Mouse (Mus musculus) hindbrain, embryonic 12.5 days (tissue): ENCODE measurements at regions not wholly inside any gene's neighbourhood (a gene's known extent, or its start where the extent isn't known, plus 50 kb on each side); places are given as distances from the start of the nearest gene placed in this dataset.

ENCODE experiments used
- ATAC-seq: fragments of 200-750 bp; cut with Nextera tagmentation; 2 replicates; pipeline ENCODE4 v1.8.0; 2017; ENCODE audit warnings: moderate TSS enrichment; ENCODE audit not compliant: low FRiP score
- H3K27ac ChIP-seq: fragments of 300-500 bp; sonication (generic); 2 replicates; pipeline ENCODE4 v1.5.1; 2016; ENCODE audit warnings: mild to moderate bottlenecking
- H3K27me3 ChIP-seq: fragments of 300-500 bp; sonication (generic); 2 replicates; pipeline ENCODE4 v1.6.1; 2016; ENCODE audit warnings: mild to moderate bottlenecking
- H3K36me3 ChIP-seq: fragments of 300-500 bp; sonication (generic); 2 replicates; pipeline ENCODE4 v1.6.1; 2016; ENCODE audit warnings: mild to moderate bottlenecking
- H3K4me1 ChIP-seq: fragments of 300-500 bp; sonication (generic); 2 replicates; pipeline ENCODE4 v1.6.1; 2016
- H3K4me2 ChIP-seq: fragments of 300-500 bp; sonication (generic); replicated peaks from 2 replicates; pipeline ENCODE4 v1.6.1; 2016; ENCODE audit warnings: mild to moderate bottlenecking
- H3K4me3 ChIP-seq: fragments of 300-500 bp; sonication (generic); 2 replicates; pipeline ENCODE4 v1.5.1; 2016; ENCODE audit warnings: mild to moderate bottlenecking
- H3K9ac ChIP-seq: fragments of 300-500 bp; sonication (generic); 2 replicates; pipeline ENCODE4 v1.6.1; 2016; ENCODE audit warnings: mild to moderate bottlenecking, moderate library complexity
- H3K9me3 ChIP-seq: fragments of 300-500 bp; sonication (generic); replicated peaks from 2 replicates; pipeline ENCODE4 v1.6.1; 2016; ENCODE audit warnings: mild to moderate bottlenecking
- WGBS: fragments of 180-500 bp; shearing (Covaris S2); methylation state at CpG from one replicate; pipeline ENCODE4 v1.1.7; 2016; 5-methylcytosine and 5-hydroxymethylcytosine counted together

GRCm38 (mm10) chr10:44607334-44607851 lies 79.1 kb upstream of the Prdm1 start:
- Histone ChIP-seq H3K4me3 (no peak overlapping the region), H3K4me1 (0 out of 2 replicates have a peak, but pooled peaks cover 3% of the 10 kb centered on the region), H3K4me2 (no peak overlapping the region), H3K27ac (no peak overlapping the region), H3K36me3 (no peaks in the 10 kb centered on the region), H3K9me3 (no peaks in the 10 kb centered on the region), H3K9ac (no peak overlapping the region), H3K27me3 (no peaks in the 10 kb centered on the region)
- WGBS, result 82% methylated on average over 5 of the region's 5 CpGs
- ATAC-seq, result no peak

- 86% methylated on average over 11 of the region's 11 CpGs for WGBS
- no peaks in the 10 kb centered on the region for H3K27me3 ChIP-seq
- no peak for ATAC-seq
- H3K36me3 ChIP-seq, result no peaks in the 10 kb centered on the region
- H3K9ac ChIP-seq, result no peak overlapping the region
- H3K27ac ChIP-seq, result no peak overlapping the region
- H3K4me3 ChIP-seq, result no peak overlapping the region
- H3K4me1 ChIP-seq, result peaks cover 6% of the 10 kb centered on the region; the same call in 1 of the 2 replicates
- H3K9me3 ChIP-seq, result no peaks in the 10 kb centered on the region
- no peak overlapping the region for H3K4me2 ChIP-seq
Measured at GRCm38 (mm10) chr10:44604512-44604911, 76.2 kb upstream of the Prdm1 start.

- Histone ChIP-seq H3K36me3 (no peaks in the 10 kb centered on the region), H3K4me2 (no peak overlapping the region), H3K9ac (no peak overlapping the region), H3K4me1 (peaks cover 6% of the 10 kb centered on the region; the same call in 1 of the 2 replicates), H3K9me3 (no peaks in the 10 kb centered on the region), H3K27me3 (no peaks in the 10 kb centered on the region), H3K4me3 (no peak overlapping the region), H3K27ac (no peak overlapping the region)
- 75% methylated on average over 5 of the region's 5 CpGs for WGBS
- no peak for ATAC-seq
Measured at GRCm38 (mm10) chr10:44603461-44603860, 75.2 kb upstream of the Prdm1 start.

- Histone ChIP-seq H3K4me1 (peaks cover 6% of the 10 kb centered on the region; the same call in 1 of the 2 replicates), H3K4me2 (no peak overlapping the region), H3K9me3 (no peaks in the 10 kb centered on the region), H3K27me3 (no peaks in the 10 kb centered on the region), H3K36me3 (no peaks in the 10 kb centered on the region), H3K4me3 (no peak overlapping the region), H3K27ac (no peak overlapping the region), H3K9ac (no peak overlapping the region)
- no peak for ATAC-seq
- 87% methylated on average over 10 of the region's 10 CpGs for WGBS
Measured at GRCm38 (mm10) chr10:44601550-44601949, 73.2 kb upstream of the Prdm1 start.

- H3K4me2 ChIP-seq, result no peak overlapping the region
- peaks cover 3% of the 10 kb centered on the region; the same call in 1 of the 2 replicates for H3K4me1 ChIP-seq
- no peaks in the 10 kb centered on the region for H3K36me3 ChIP-seq
- no peak overlapping the region for H3K9ac ChIP-seq
- no peak overlapping the region for H3K4me3 ChIP-seq
- no peak overlapping the region for H3K27ac ChIP-seq
- ATAC-seq, result no peak
- H3K9me3 ChIP-seq, result no peaks in the 10 kb centered on the region
- 58% methylated on average over 4 of the region's 4 CpGs for WGBS
- H3K27me3 ChIP-seq, result no peaks in the 10 kb centered on the region
Measured at GRCm38 (mm10) chr10:44599964-44600334, 71.6 kb upstream of the Prdm1 start.

- no peaks in the 10 kb centered on the region for H3K9me3 ChIP-seq
- H3K4me1 ChIP-seq, result peaks cover 3% of the 10 kb centered on the region; the same call in 1 of the 2 replicates
- H3K27ac ChIP-seq, result no peak overlapping the region
- no peak for ATAC-seq
- H3K27me3 ChIP-seq, result no peaks in the 10 kb centered on the region
- H3K4me2 ChIP-seq, result no peak overlapping the region
- H3K9ac ChIP-seq, result no peak overlapping the region
- H3K4me3 ChIP-seq, result no peak overlapping the region
- 62% methylated on average over 10 of the region's 10 CpGs for WGBS
- no peaks in the 10 kb centered on the region for H3K36me3 ChIP-seq
Measured at GRCm38 (mm10) chr10:44599331-44599963, 71.1 kb upstream of the Prdm1 start.

GRCm38 (mm10) chr10:44598615-44599014 lies 70.3 kb upstream of the Prdm1 start:
- Histone ChIP-seq H3K9ac (no peak overlapping the region), H3K27ac (no peak overlapping the region), H3K9me3 (no peaks in the 10 kb centered on the region), H3K36me3 (no peaks in the 10 kb centered on the region), H3K4me3 (no peak overlapping the region), H3K27me3 (no peaks in the 10 kb centered on the region), H3K4me2 (no peak overlapping the region), H3K4me1 (peaks cover 3% of the 10 kb centered on the region; the same call in 1 of the 2 replicates)
- 94% methylated on average over 3 of the region's 3 CpGs for WGBS
- no peak for ATAC-seq

GRCm38 (mm10) chr10:44595932-44596331 lies 67.6 kb upstream of the Prdm1 start:
- Histone ChIP-seq H3K27ac (no peak overlapping the region), H3K36me3 (no peaks in the 10 kb centered on the region), H3K9ac (no peak overlapping the region), H3K4me1 (peaks cover 3% of the 10 kb centered on the region; the same call in 1 of the 2 replicates), H3K4me2 (no peak overlapping the region), H3K4me3 (no peak overlapping the region), H3K27me3 (no peaks in the 10 kb centered on the region), H3K9me3 (no peaks in the 10 kb centered on the region)
- whole genome bisulfite sequencing, result 90% methylated on average over 2 of the region's 2 CpGs
- no peak for ATAC-seq

- no peak for ATAC-seq
- no peak overlapping the region for H3K4me3 ChIP-seq
- H3K4me1 ChIP-seq, result no peaks in the 10 kb centered on the region
- H3K4me2 ChIP-seq, result no peak overlapping the region
- no peaks in the 10 kb centered on the region for H3K36me3 ChIP-seq
- H3K27me3 ChIP-seq, result no peaks in the 10 kb centered on the region
- no peak overlapping the region for H3K9ac ChIP-seq
- H3K9me3 ChIP-seq, result no peaks in the 10 kb centered on the region
- H3K27ac ChIP-seq, result no peak overlapping the region
- WGBS, result 91% methylated on average over 6 of the region's 6 CpGs
Measured at GRCm38 (mm10) chr10:44589842-44590241, 61.5 kb upstream of the Prdm1 start.

- no peak overlapping the region for H3K4me2 ChIP-seq
- H3K9ac ChIP-seq, result no peak overlapping the region
- H3K4me1 ChIP-seq, result no peaks in the 10 kb centered on the region
- H3K27ac ChIP-seq, result no peak overlapping the region
- no peak overlapping the region for H3K4me3 ChIP-seq
- H3K27me3 ChIP-seq, result no peaks in the 10 kb centered on the region
- no peaks in the 10 kb centered on the region for H3K9me3 ChIP-seq
- no peak for ATAC-seq
- no peaks in the 10 kb centered on the region for H3K36me3 ChIP-seq
Measured at GRCm38 (mm10) chr10:44589352-44589751, 61.1 kb upstream of the Prdm1 start.

- no peaks in the 10 kb centered on the region for H3K27me3 ChIP-seq
- H3K4me3 ChIP-seq, result no peak overlapping the region
- ATAC-seq, result no peak
- 83% methylated on average over 2 of the region's 2 CpGs for WGBS
- no peak overlapping the region for H3K27ac ChIP-seq
- H3K4me2 ChIP-seq, result no peak overlapping the region
- H3K9ac ChIP-seq, result no peak overlapping the region
- H3K9me3 ChIP-seq, result no peaks in the 10 kb centered on the region
- no peaks in the 10 kb centered on the region for H3K4me1 ChIP-seq
- H3K36me3 ChIP-seq, result no peaks in the 10 kb centered on the region
Measured at GRCm38 (mm10) chr10:44582736-44583135, 54.4 kb upstream of the Prdm1 start.
